Mouse (Mus musculus) hindbrain, postnatal 0 days (tissue): ENCODE measurements around the gene Cd63. TPM values are rescaled to one million over a fixed set of nuclear protein-coding genes. Genes with fewer than 3 reads are reported as not detected.

Experiments used
- ATAC-seq: fragments of 200-750 bp; cut with Nextera tagmentation; 2 replicates; pipeline ENCODE4 v1.8.0; 2017; ENCODE audit warnings: mild to moderate bottlenecking, moderate TSS enrichment, moderate library complexity
- DNase-seq: peaks from one replicate; pipeline ENCODE4 v3.0.0-alpha.2; 2015; ENCODE audit warnings: low spot score
- H3K27ac ChIP-seq: fragments of 300-500 bp; sonication (generic); 2 replicates; pipeline ENCODE4 v1.5.1; 2014; ENCODE audit warnings: mild to moderate bottlenecking
- H3K27me3 ChIP-seq: fragments of 300-500 bp; sonication (generic); 2 replicates; pipeline ENCODE4 v1.6.1; 2014; ENCODE audit warnings: low read length, mixed read lengths; ENCODE audit not compliant: insufficient read depth
- H3K36me3 ChIP-seq: fragments of 300-500 bp; sonication (generic); 2 replicates; pipeline ENCODE4 v1.6.1; 2014; ENCODE audit warnings: low read length, mixed read lengths; ENCODE audit not compliant: insufficient read depth
- H3K4me1 ChIP-seq: fragments of 300-500 bp; sonication (generic); 2 replicates; pipeline ENCODE4 v1.6.1; 2014; ENCODE audit warnings: antibody characterized with exemption, low read length, mixed read lengths; ENCODE audit not compliant: insufficient read depth
- H3K4me2 ChIP-seq: fragments of 300-500 bp; sonication (generic); 2 replicates; pipeline ENCODE4 v1.6.1; 2014; ENCODE audit warnings: low read depth, mild to moderate bottlenecking, low read length, moderate library complexity, mixed read lengths
- H3K4me3 ChIP-seq: fragments of 300-500 bp; sonication (generic); 2 replicates; pipeline ENCODE4 v1.5.1; 2014; ENCODE audit warnings: low read length
- H3K9ac ChIP-seq: fragments of 300-500 bp; sonication (generic); replicated peaks from 2 replicates; pipeline ENCODE4 v1.6.1; 2014; ENCODE audit warnings: mild to moderate bottlenecking, low read length, moderate library complexity, mixed read lengths
- H3K9me3 ChIP-seq: fragments of 300-500 bp; sonication (generic); 2 replicates; pipeline ENCODE4 v1.6.1; 2016; ENCODE audit warnings: low read length, mixed read lengths
- CTCF ChIP-seq: IDR thresholded peaks from 2 replicates; pipeline ENCODE4 v1.5.1; 2016; ENCODE audit warnings: antibody characterized with exemption, control low read depth, low read depth
- WGBS: fragments of 180-500 bp; shearing (Covaris S2); extraction: QIAGEN DNeasy Blood & Tissue Kit; methylation state at CpG from one replicate; pipeline ENCODE4 v1.1.7; 2014; 5-methylcytosine and 5-hydroxymethylcytosine counted together
- polyA plus RNA-seq: library from polyadenylated mRNA; unstranded; fragments of >200 nt; fragmentation: Nextera tagmentation; extraction: Ambion mirVana; gene quantifications from 2 replicates; pipeline ENCODE4 v1.2.1, GENCODE M21; 2015
- total RNA-seq: library from RNA; depleted of rRNA; stranded (reverse); fragments of >200 nt; gene quantifications from 2 replicates; pipeline ENCODE4 v1.2.3, GENCODE M21; 2014

The Cd63 gene
- total and polyA plus RNA-seq, 2 experiments from 2014 or later, result 35.2 to 417 TPM

GRCm38 (mm10) chr10:128938457-128938856 is 37.7 kb downstream of the Cd63 start:
- Histone ChIP-seq H3K4me2 (0 out of 2 replicates have a peak overlapping the region, but pooled peaks have one; percentile 2), H3K9ac (no peak overlapping the region), H3K4me3 (no peak overlapping the region), H3K4me1 (peaks cover 14% of the 10 kb centered on the region), H3K27me3 (no peaks in the 10 kb centered on the region), H3K36me3 (no peaks in the 10 kb centered on the region), H3K9me3 (no peaks in the 10 kb centered on the region), H3K27ac (peak overlapping the region; percentile 56; the same call in 1 of the 2 replicates)
- DNase-seq, result peak; percentile 83
- peak; percentile 71 for ATAC-seq
- no peak for TF ChIP-seq CTCF
- WGBS, result 43% methylated on average over 9 of the region's 9 CpGs

- Histone ChIP-seq H3K27ac (peak overlapping the region; percentile 58; the same call in 1 of the 2 replicates), H3K4me2 (no peak overlapping the region), H3K27me3 (no peaks in the 10 kb centered on the region), H3K9me3 (no peaks in the 10 kb centered on the region), H3K4me3 (no peak overlapping the region), H3K4me1 (peaks cover 14% of the 10 kb centered on the region), H3K36me3 (no peaks in the 10 kb centered on the region), H3K9ac (no peak overlapping the region)
- peak; percentile 43 for ATAC-seq
- no peak for TF ChIP-seq CTCF
- 60% methylated on average over 5 of the region's 5 CpGs for WGBS
- DNase-seq, result no peak
Measured at GRCm38 (mm10) chr10:128938974-128939373, 38.2 kb downstream of the Cd63 start.

- Histone ChIP-seq H3K9ac (no peak overlapping the region), H3K9me3 (no peaks in the 10 kb centered on the region), H3K36me3 (no peaks in the 10 kb centered on the region), H3K4me2 (no peak overlapping the region), H3K27ac (no peak overlapping the region), H3K27me3 (no peaks in the 10 kb centered on the region), H3K4me1 (peaks cover 14% of the 10 kb centered on the region; the same call in 1 of the 2 replicates), H3K4me3 (no peak overlapping the region)
- 86% methylated on average over 10 of the region's 10 CpGs for WGBS
- DNase-seq (no peak), ATAC-seq (no peak)
- TF ChIP-seq CTCF, result no peak
Measured at GRCm38 (mm10) chr10:128940475-128941061, 39.8 kb downstream of the Cd63 start.

GRCm38 (mm10) chr10:128945675-128946074 is 44.9 kb downstream of the Cd63 start:
- H3K9ac ChIP-seq, result no peak overlapping the region
- no peaks in the 10 kb centered on the region for H3K4me1 ChIP-seq
- no peaks in the 10 kb centered on the region for H3K27me3 ChIP-seq
- no peak overlapping the region for H3K4me3 ChIP-seq
- ATAC-seq (peak; percentile 52), DNase-seq (peak; percentile 54)
- no peak overlapping the region for H3K4me2 ChIP-seq
- WGBS, result 18% methylated on average over 3 of the region's 3 CpGs
- TF ChIP-seq CTCF, result peak; percentile 76
- H3K27ac ChIP-seq, result no peak overlapping the region
- no peaks in the 10 kb centered on the region for H3K36me3 ChIP-seq
- H3K9me3 ChIP-seq, result no peaks in the 10 kb centered on the region

- H3K9me3 ChIP-seq, result no peaks in the 10 kb centered on the region
- H3K4me1 ChIP-seq, result no peaks in the 10 kb centered on the region
- no peak overlapping the region for H3K4me2 ChIP-seq
- no peaks in the 10 kb centered on the region for H3K36me3 ChIP-seq
- WGBS, result 94% methylated on average over 4 of the region's 4 CpGs
- no peak for TF ChIP-seq CTCF
- no peaks in the 10 kb centered on the region for H3K27me3 ChIP-seq
- H3K27ac ChIP-seq, result no peak overlapping the region
- no peak overlapping the region for H3K9ac ChIP-seq
- no peak overlapping the region for H3K4me3 ChIP-seq
- DNase-seq (no peak), ATAC-seq (no peak)
Measured at GRCm38 (mm10) chr10:128947496-128947895, 46.7 kb downstream of the Cd63 start.

GRCm38 (mm10) chr10:128950208-128950887 is 49.6 kb downstream of the Cd63 start:
- WGBS, result 68% methylated on average over 16 of the region's 16 CpGs
- ATAC-seq, result no peak
- Histone ChIP-seq H3K27ac (no peak overlapping the region), H3K9me3 (no peaks in the 10 kb centered on the region), H3K4me1 (no peaks in the 10 kb centered on the region), H3K4me3 (no peak overlapping the region), H3K9ac (no peak overlapping the region), H3K27me3 (no peaks in the 10 kb centered on the region), H3K4me2 (no peak overlapping the region), H3K36me3 (no peaks in the 10 kb centered on the region)
- DNase-seq, result no peak
- TF ChIP-seq CTCF, result no peak

- TF ChIP-seq CTCF, result no peak
- DNase-seq, result no peak
- H3K4me1 ChIP-seq, result no peaks in the 10 kb centered on the region
- H3K9ac ChIP-seq, result no peak overlapping the region
- no peak overlapping the region for H3K4me2 ChIP-seq
- H3K36me3 ChIP-seq, result no peaks in the 10 kb centered on the region
- WGBS, result 77% methylated on average over 10 of the region's 10 CpGs
- H3K27ac ChIP-seq, result no peak overlapping the region
- ATAC-seq, result no peak
- no peak overlapping the region for H3K4me3 ChIP-seq
- no peaks in the 10 kb centered on the region for H3K9me3 ChIP-seq
- H3K27me3 ChIP-seq, result no peaks in the 10 kb centered on the region
Measured at GRCm38 (mm10) chr10:128958340-128958739, 57.6 kb downstream of the Cd63 start.
